Mouse (Mus musculus) stomach, postnatal 0 days (tissue): ENCODE results near the gene Pawr.

Experiments used
- CTCF ChIP-seq: IDR thresholded peaks from 2 replicates; pipeline ENCODE4 v1.5.1; 2016; ENCODE audit warnings: antibody characterized with exemption, low read depth, mild to moderate bottlenecking, moderate library complexity
- EP300 ChIP-seq: optimal IDR thresholded peaks from 2 replicates; pipeline ENCODE3; 2016; ENCODE audit warnings: antibody characterized with exemption

DNA sequence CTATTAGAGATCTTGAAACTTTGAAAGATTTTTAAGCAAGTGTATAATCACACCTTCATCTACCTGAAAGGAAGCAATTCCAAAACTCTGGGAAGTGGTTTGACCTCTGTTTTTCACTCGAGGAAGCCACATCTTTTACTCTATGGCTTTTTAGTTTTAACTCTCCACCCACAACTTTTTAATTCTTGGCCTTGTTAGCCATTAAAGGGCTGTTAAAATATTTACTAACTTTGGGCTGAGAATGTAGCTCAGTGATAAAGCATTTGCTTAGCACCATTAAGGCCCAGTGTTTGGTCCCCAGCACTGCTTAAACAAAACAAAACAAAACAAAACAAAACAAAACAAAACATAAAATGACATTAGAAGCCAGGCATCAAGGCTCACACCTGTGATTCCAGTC, 2.2 kb downstream of the Pawr start:
- no peak for TF ChIP-seq EP300
- TF ChIP-seq CTCF = no peak
